Mouse (Mus musculus) yolk sac, embryonic 10.5 days (tissue): ENCODE measurements at regions not wholly inside any gene's neighbourhood (a gene's known extent, or its start where the extent isn't known, plus 50 kb on each side); places are given as distances from the start of the nearest gene placed in this dataset.

Experiments used
- DNase-seq: peaks from one replicate; pipeline ENCODE4 v3.0.0-alpha.2; 2017; ENCODE audit warnings: low spot score

DNA sequence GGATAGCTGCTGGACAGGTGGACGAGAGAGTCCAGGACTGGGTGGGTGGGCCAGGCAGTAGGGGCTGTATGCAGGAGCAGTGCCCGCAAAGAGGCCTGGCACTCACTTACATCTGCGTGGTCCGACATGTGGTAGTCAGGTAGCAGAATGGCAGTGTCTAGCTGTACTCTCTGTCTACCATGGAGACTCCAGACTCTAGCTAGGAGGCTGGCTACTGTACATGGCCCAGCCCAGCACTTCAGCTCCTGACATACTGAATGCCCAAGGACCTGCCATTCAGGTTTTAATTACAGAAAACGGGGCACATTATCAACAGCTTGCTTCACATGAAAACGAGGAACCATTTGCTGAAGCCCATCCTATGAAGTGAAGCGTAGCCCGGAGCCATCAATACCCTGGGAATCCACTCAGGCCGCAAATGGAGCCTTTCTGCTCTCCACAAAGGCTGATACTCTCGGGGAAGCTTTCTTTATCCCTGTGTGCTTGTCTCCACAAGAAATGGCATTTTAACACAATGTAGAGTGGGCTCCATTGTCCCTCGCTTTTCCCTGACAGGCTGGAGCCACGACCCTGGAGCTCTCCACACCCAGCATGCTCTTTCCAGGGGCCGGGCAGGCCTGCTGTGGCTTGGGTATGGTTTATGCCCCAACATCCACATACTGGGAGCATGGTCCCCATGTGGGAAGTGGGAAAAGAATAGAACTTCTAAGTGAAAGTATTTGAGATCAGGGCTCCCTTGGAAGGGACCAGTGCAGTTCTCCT, 110.6 kb upstream of the A530016L24Rik start:
- DNase-seq, result no peak

DNA sequence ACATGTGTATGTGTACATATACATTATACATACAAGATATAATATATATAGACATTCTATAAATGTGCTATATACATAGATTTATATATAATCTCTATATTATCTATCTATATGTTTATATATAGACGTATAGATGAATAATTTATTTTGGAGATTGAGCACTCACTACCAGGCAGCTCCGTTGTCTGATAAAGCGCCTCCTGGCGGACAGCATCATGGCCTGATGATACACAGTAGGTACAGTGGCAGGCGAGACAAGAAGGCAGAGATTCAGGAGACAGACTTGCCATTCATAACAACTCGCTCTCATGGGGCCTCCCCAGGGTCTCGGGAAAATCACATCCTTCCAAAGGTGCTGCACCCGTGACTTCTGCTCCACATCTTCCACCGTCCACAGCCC, 101.4 kb upstream of the A530016L24Rik start:
- DNase-seq, result no peak

DNA sequence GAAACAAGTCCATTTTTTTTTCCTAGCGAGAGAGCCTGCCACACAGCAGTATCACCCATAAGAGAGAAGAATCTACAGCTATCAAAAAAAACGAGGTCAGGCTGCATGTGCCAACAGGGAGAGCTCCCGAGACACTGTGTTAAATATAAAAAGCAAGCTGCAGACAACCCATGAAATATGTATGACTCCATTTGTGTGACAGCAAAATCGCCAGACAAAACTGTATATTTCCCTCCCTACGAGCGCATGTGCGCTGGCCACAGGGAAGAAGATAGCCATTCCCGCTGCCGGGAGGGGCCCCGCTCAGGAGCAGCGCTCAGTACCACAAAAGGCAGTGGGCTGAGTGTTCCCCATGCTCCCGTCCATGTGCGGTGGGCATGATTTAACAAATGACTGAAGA, 93.3 kb upstream of the A530016L24Rik start:
- DNase-seq, result no peak

DNA sequence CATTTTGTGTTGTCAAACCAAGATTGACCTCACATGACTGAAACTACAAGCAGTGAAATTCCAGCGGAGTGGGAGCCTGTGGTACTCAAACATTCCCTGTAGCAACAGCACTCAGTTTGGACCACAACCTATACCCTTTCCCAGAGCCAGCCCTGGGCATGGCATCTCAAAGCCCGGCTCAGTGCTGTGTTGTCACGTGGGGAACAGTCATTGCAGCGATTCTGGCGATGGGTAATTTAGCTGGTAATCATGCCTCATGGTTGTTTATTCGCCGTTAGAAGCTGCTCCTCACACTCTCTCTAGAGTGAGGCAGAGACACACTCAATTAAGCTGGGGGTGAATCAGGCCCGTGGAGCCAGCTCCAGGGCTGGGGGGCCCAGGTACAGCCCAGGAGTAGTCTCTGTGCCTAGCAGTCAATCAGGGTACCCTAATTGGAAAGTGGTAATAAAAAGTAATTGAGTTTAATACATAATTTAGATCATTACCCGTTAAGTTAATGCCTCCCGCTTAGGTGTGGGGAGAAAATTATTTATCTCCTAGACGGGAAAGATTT, 85.5 kb upstream of the A530016L24Rik start:
- DNase-seq, result no peak

- no peak for DNase-seq
These were observed 84.9 kb upstream of the A530016L24Rik start for GRCm38 (mm10) chr12:112404338-112404737.

- DNase-seq, result no peak
These were observed 83.5 kb upstream of the A530016L24Rik start for GRCm38 (mm10) chr12:112405781-112406213.

DNA sequence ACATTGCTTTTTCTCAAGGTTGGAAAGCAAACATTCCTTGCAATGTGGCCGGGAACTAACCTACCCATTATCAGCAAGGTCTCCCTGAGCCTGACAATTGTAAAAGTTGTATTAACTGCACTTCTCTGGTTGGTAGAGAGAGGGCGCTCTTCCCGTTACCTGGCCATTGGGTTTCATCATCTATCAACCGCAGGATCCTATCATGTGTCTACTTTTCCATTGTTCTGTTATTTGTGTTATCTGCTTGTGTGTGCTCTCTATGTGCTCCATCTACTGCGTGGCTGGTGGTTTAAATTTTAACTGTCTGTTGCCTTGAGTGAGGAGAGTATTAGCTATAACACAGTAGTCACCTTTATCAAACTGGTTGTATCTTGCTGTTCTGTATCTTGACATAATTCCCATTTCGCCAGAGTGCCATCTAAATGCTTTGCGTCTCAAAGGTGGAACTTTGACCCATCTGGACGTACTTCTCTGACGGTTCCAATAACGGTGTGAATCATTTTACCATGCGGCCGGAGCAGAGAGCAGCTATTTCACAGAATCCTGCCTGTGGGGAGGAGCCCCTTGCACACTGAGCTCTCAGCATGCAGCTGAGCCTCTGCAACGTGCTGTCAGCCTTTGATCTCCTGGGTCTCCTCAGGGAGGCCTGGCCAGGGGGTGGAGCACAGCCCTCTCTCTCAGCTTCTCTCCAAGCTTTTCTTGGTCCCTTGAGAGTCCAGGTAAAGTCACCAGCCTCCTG, 77.5 kb upstream of the A530016L24Rik start:
- peak; percentile 11 for DNase-seq

DNA sequence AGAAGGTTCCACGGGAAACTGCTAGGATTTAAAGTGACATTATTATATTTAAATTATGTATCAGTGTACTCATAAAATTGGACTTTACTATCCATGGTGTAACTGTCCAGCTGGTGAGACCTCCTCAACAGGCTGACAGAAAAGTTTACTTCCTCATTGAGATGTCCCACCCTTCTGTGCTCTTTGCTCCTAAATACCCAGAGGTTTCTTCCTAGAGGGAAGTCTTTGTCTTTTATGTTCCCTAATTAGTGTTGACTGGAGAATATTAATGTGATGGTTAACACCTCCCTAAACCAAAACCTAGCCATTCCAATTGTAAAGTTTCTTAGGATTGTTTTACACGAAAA, 76.9 kb upstream of the A530016L24Rik start:
- no peak for DNase-seq

- DNase-seq, result no peak
These were observed 73.2 kb upstream of the A530016L24Rik start for GRCm38 (mm10) chr12:112415926-112416473.

GRCm38 (mm10) chr12:112416537-112416936, 72.7 kb upstream of the A530016L24Rik start:
- DNase-seq, result no peak

GRCm38 (mm10) chr12:112418636-112419035, 70.6 kb upstream of the A530016L24Rik start:
- DNase-seq, result no peak

GRCm38 (mm10) chr12:112422177-112422576, 67.1 kb upstream of the A530016L24Rik start:
- DNase-seq, result no peak

DNA sequence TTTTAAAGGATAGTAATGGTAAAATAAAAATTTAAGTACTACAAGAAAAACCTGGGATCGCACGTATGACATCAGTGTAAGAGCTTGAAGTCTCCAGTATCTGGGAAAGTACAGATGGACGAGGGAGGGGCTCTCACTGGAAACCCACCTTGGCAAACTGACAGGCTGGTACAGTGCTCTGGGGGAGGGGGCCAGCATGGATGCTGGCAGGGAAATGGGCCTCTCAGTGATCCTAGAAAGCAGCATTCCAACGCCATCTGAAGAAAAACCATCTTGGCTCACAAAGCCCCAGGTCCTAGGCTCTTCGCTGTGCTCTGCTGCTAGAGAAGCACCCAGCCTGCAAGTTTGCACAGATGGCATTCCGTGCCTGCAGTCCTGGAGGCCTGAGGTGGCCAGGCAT, 65.1 kb upstream of the A530016L24Rik start:
- DNase-seq, result no peak

DNA sequence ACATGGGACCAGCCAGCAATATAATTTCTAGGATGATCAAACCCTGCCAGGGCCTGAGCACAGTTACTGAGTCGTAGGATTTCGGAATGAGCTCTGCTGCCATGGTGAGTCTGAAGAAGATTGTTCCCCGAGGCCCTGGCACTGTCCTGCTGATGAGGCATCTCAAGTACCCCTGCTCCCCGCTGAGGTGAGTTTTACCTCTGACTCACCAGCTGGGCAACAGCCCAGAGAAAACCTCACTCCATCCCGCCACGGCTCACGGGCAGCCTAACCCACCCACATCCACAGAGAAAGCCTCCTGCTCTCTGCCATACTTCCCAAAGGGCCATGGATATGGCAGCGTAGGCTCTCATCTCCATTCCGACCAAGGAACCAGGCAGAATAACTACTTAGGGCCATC, 62.6 kb upstream of the A530016L24Rik start:
- DNase-seq, result no peak

DNA sequence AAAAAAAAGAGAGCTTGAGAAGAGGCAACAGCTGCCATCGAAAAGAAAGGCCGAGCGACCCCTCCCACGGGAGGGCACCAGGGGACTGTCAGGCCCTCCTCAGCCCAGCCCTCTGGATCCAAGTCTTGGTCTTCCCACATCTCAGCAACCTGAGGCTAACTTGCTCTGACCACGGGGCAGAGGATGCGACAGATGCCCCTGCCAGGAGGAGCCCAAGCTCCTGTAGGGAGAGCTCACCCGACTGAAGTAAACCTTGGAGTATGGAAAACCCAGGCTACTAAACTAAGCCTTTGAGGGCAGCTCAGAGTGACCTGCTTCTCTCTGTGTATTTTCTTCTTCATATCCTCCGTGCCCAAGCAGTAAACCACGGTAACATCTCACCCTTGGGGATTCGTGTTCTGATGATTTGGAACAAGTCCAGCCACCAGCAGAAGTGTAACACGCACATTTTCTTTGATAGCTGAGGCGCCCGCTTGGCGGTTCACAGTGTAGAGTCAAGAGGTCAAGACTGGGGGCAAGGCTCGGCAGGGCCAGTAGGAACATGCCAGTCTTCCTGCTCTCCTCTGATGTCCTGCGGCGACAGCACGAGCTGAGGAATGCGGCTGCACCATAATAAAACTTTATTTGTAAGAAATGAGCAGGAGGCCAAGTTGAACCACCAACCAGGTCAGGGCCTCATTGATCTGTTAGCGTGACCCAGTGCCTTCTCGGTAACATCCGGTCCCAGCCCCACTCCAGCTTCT, 59.0 kb upstream of the A530016L24Rik start:
- DNase-seq, result no peak

DNA sequence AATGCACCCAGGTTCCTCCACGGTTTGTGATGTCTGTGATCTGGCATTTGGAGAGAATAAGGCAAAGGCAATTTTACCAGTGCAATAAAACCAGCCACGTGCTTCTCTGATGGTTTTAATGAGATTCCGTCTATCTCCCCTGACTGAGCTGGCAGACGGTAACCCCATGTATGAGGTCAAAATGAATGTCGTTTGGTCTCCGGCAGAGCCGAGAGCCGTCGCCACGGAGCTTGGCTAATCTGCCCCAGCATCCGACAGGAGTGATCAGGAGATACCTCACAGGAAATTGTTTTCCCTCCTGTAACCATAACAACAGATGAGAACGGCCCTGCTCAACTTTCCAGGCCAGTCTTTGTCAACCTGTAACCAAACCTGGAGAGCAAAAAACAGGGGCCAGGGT, 55.9 kb upstream of the A530016L24Rik start:
- DNase-seq, result no peak

- no peak for DNase-seq
These were observed 54.5 kb upstream of the A530016L24Rik start for GRCm38 (mm10) chr12:112434673-112435294.

DNA sequence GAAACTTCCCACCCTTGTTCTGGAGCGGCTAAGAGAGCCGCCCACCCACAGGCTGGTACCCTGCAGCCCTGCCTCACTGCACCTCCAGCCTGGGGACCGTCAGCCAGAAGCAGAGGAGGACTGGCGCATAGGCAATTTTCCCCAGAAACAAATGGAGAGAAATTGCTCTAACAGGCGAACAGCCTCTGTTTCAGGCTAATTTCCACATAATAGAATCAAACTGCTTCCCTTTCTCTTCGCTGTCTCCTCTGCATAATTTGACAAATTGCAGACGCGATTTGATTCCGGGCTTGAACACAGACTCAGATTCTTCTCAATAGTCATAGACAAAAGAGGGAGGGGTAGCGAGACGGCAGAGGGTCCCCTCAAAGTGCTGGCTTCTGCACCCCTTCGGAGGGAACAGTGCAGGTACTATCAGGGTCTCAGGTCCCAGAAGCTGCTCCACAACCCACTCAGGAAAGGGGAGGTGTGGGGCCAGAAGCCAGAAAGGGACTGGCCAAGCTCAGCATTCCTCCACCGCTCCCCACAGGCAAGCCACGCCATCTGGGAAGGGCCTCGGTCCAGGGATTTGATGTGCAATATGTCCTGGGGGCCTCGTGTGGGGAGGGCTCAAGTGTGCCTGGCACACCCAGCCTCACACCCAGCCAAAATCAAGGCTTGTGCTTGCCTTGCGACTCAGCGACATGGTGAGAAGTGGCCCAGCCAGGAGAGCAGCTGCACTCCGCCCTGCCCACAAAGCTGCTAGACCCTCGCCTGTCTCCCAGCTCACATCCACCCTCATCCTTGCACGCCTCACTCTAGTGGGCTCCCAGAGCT, 53.7 kb upstream of the A530016L24Rik start:
- no peak for DNase-seq

- no peak for DNase-seq
These were observed 52.2 kb upstream of the A530016L24Rik start for GRCm38 (mm10) chr12:112437046-112437445.

- no peak for DNase-seq
These were observed 51.0 kb upstream of the A530016L24Rik start for GRCm38 (mm10) chr12:112438206-112438605.
